Mouse (Mus musculus) testis, adult 2 months (tissue): Measurements from ENCODE around the gene Ctnnd2. TPM values are rescaled to one million over a fixed set of nuclear protein-coding genes. Genes with fewer than 3 reads are reported as not detected.

Source experiments
- H3K27ac ChIP-seq: fragments of 200-500 bp; 2 replicates; pipeline ENCODE4 v1.5.1; 2012; ENCODE audit warnings: low read depth, low read length; ENCODE audit not compliant: control insufficient read depth, insufficient read depth
- H3K27me3 ChIP-seq: fragments of 200-500 bp; 2 replicates; pipeline ENCODE4 v1.6.1; 2012; ENCODE audit warnings: mild to moderate bottlenecking, low read length, moderate library complexity; ENCODE audit not compliant: control insufficient read depth, insufficient read depth
- H3K36me3 ChIP-seq: fragments of 200-500 bp; 2 replicates; pipeline ENCODE4 v1.6.1; 2012; ENCODE audit warnings: mild to moderate bottlenecking, low read length; ENCODE audit not compliant: control insufficient read depth, insufficient read depth
- H3K4me1 ChIP-seq: fragments of 200-500 bp; 2 replicates; pipeline ENCODE4 v1.6.1; 2012; ENCODE audit warnings: low read length; ENCODE audit not compliant: control insufficient read depth, insufficient read depth
- H3K4me3 ChIP-seq: fragments of 200-500 bp; 2 replicates; pipeline ENCODE4 v1.5.1; 2012; ENCODE audit warnings: low read depth, mild to moderate bottlenecking, low read length, moderate library complexity, mixed read lengths; ENCODE audit not compliant: control insufficient read depth
- CTCF ChIP-seq: fragments of 200-500 bp; IDR thresholded peaks from 2 replicates; pipeline ENCODE4 v1.5.1; 2012; ENCODE audit warnings: low read depth, mild to moderate bottlenecking, inconsistent platforms, low read length, moderate library complexity; ENCODE audit not compliant: control insufficient read depth, insufficient read depth, insufficient replicate concordance
- POLR2A ChIP-seq: fragments of 200-500 bp; IDR thresholded peaks from 2 replicates; pipeline ENCODE4 v1.6.1; 2012; ENCODE audit warnings: low read depth, mild to moderate bottlenecking, inconsistent platforms, low read length, moderate library complexity; ENCODE audit not compliant: control insufficient read depth
- polyA plus RNA-seq: library from polyadenylated mRNA; depleted of rRNA; stranded (reverse); fragments of >200 nt; gene quantifications from 2 replicates; pipeline ENCODE4 v1.2.3, GENCODE M21; 2012

The Ctnnd2 gene
- polyA plus RNA-seq, 1 experiment: 3.8 TPM

DNA sequence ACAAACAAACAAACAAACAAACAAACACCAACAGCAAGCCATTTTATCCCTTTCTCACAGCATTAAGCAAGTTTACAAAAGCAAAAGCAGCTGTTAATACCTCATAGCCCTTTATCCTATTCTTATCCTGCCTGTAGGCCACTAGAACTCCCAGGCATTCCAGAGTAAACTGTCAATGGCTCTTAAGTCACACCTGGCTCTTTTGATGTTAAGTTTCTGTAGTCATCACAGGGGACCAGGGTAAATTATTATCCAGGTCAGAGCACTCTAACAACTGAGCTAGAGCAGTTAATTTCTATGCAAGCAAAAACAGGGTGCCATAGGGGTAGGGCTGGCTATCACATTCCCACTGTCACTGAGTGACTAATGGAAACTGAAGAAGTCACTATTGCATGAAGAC, 214.1 kb downstream of the Ctnnd2 start:
- H3K4me3 ChIP-seq: no peak overlapping the region
- H3K36me3 ChIP-seq: no peaks in the 10 kb centered on the region
- no peak overlapping the region for H3K27ac ChIP-seq
- H3K27me3 ChIP-seq: no peaks in the 10 kb centered on the region
- no peaks in the 10 kb centered on the region; the same call in 1 of the 2 replicates for H3K4me1 ChIP-seq
- TF ChIP-seq POLR2A (no peak), CTCF (no peak)

DNA sequence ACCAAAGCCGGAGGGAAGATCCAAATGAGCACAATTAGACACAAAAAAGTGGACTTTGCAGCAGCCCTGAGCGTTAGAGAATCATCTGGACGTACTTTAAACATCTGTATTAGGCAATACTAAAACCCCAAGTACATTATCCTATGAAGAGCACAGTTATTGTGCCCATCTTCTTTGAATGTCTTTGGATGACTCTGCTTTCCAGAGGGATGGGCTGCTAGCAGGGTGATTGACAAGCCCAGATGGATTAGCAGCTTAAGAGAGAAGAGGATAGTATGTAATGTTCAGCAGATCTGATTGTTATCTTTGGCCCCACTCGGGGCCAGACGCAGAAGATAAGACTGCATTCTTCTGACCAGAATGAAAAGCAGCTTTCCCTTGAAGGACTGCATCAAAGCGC, 214.9 kb downstream of the Ctnnd2 start:
- Histone ChIP-seq H3K27me3 (no peaks in the 10 kb centered on the region), H3K27ac (no peak overlapping the region), H3K4me1 (no peaks in the 10 kb centered on the region; the same call in 1 of the 2 replicates), H3K4me3 (no peak overlapping the region), H3K36me3 (no peaks in the 10 kb centered on the region)
- TF ChIP-seq POLR2A: no peak

DNA sequence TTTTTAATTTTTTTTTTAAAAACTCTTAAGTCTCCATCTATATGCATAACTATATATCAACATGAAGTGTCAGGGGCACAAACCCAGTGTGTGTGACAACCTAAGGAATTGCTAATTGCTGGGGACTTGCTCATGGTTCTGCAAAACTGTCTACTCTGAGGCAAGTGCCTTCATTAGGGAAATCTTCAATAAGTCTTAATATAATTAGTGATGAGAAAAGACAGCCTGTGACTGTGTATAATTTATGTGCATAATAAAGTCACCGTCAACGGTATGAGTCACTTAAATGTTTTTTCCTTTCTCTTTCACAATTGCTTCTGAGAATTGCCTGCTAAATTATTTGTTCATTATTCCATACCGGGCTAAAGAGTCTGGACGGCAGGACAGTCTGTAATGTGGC, 228.7 kb downstream of the Ctnnd2 start:
- Histone ChIP-seq H3K4me1 (no peaks in the 10 kb centered on the region), H3K27me3 (no peaks in the 10 kb centered on the region), H3K36me3 (no peaks in the 10 kb centered on the region), H3K27ac (no peak overlapping the region), H3K4me3 (no peak overlapping the region)
- TF ChIP-seq CTCF (no peak), POLR2A (no peak)

- Histone ChIP-seq H3K27ac (no peak overlapping the region), H3K36me3 (no peaks in the 10 kb centered on the region), H3K27me3 (no peaks in the 10 kb centered on the region), H3K4me1 (no peaks in the 10 kb centered on the region), H3K4me3 (no peak overlapping the region)
- TF ChIP-seq CTCF (no peak), POLR2A (no peak)
Observed at GRCm38 (mm10) chr15:30406254-30406653, 233.9 kb downstream of the Ctnnd2 start.

DNA sequence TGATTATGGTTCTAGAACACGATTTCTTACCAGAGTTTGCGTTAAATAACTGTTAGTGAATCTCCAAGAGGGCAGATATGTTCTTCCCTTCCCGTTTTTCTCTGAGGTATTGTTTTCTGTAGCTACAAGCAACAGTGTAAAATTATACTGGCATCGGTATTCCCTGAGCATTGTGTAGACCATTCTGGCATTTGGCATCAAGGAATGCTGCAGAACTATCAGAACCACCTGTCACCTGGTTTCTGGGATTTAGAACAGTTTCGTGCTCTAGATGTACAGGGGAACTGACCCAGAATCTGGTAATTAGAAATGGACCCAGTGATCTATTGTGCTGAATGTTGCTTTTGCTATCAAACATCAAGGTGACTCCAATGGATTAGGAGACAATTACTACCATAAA, 250.8 kb downstream of the Ctnnd2 start:
- Histone ChIP-seq H3K4me3 (no peak overlapping the region), H3K36me3 (no peaks in the 10 kb centered on the region)

DNA sequence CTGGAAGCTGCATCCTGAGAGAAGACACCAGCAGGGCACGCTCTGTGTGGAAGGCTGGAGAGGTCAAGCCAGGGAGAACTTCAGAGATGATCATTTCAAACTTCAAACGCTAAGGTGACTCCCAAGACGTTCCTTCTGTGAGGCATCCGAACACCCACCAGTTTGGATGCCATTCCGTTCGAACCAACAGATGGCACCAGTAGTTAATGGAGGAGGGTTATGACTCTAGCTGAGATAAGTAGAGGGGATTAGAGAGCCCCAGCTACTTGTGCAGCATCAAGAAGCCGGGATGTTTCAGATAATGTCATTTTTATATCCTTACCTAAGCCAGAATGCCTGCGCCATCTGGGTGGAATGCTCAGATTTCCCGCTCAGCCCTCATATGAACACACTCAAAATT, 251.9 kb downstream of the Ctnnd2 start:
- no peak overlapping the region for H3K4me3 ChIP-seq
- no peaks in the 10 kb centered on the region for H3K27me3 ChIP-seq
- no peak overlapping the region for H3K27ac ChIP-seq
- no peaks in the 10 kb centered on the region for H3K4me1 ChIP-seq
- no peaks in the 10 kb centered on the region for H3K36me3 ChIP-seq
- no peak for TF ChIP-seq CTCF
- TF ChIP-seq POLR2A: no peak

More for the DNA sequence above, 250.8 kb downstream of the Ctnnd2 start:
- Histone ChIP-seq H3K4me1 (no peaks in the 10 kb centered on the region), H3K27ac (no peak overlapping the region), H3K27me3 (no peaks in the 10 kb centered on the region)
- no peak for TF ChIP-seq CTCF
- no peak for TF ChIP-seq POLR2A

GRCm38 (mm10) chr15:30427342-30427741, 254.9 kb downstream of the Ctnnd2 start:
- Histone ChIP-seq H3K4me1 (no peaks in the 10 kb centered on the region), H3K4me3 (no peak overlapping the region), H3K27ac (no peak overlapping the region), H3K27me3 (no peaks in the 10 kb centered on the region), H3K36me3 (no peaks in the 10 kb centered on the region)
- no peak for TF ChIP-seq POLR2A
- TF ChIP-seq CTCF: no peak

GRCm38 (mm10) chr15:30439045-30439444, 266.7 kb downstream of the Ctnnd2 start:
- Histone ChIP-seq H3K36me3 (no peaks in the 10 kb centered on the region), H3K4me1 (no peaks in the 10 kb centered on the region), H3K27ac (no peak overlapping the region), H3K27me3 (no peaks in the 10 kb centered on the region), H3K4me3 (no peak overlapping the region)
- TF ChIP-seq POLR2A (no peak), CTCF (no peak)
